9 mouse cellular contexts compared by ENCODE assay signal in the genomic region with DNA sequence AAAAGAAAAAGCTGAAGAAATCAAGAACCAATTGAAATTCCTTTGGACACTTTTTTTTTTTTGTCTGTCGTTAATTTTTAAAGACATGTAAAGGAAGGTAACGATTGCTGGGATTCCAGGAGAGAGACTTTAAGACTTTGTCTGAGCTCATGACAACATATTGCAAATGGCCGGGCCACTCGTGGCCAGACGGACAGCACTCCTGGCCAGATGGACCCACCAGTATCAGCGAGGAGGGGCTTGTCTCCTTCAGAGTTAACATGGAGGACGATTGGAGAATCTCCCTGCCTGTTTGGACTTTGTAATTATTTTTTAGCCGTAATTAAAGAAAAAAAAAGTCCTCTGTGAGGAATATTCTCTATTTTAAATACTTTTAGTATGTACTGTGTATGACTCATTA. TPM values are rescaled to one million over a fixed set of nuclear protein-coding genes. Genes with fewer than 3 reads are reported as not detected.
DNase-seq lines count a peak whose midpoint lies in the region; ATAC-seq and TF ChIP-seq lines count a peak whose summit lies in the region.
"Had no signal": no experiment of that assay in that cellular context is flagged by ENCODE, and none has a peak within 500 bp of the region (broad histone marks: within the 10 kb centered on the region; RNA-seq: fewer than 3 reads in every experiment).

No protein-coding gene starts in this region.

- no peak for ATAC-seq in kidney, embryonic 16.5 days (ENCODE audit: low FRiP score, low TSS enrichment)
- no peak for ATAC-seq in embryonic facial prominence, embryonic 14.5 days (ENCODE audit: low read depth)
- no peak for ATAC-seq in hindbrain, postnatal 0 days
- no peak for ATAC-seq in neural tube, embryonic 14.5 days (ENCODE audit: low read depth)

- H3K27ac ChIP-seq in kidney, embryonic 16.5 days (ENCODE audit: low read length) = no peak overlapping the region
- 0 out of 2 replicates have a peak overlapping the region, but pooled peaks have one; percentile 52 for H3K27ac ChIP-seq in embryonic facial prominence, embryonic 14.5 days (replicated peaks; ENCODE audit: low read depth, low read length)
- H3K27ac ChIP-seq in hindbrain, postnatal 0 days = no peak overlapping the region
- no peak overlapping the region for H3K27ac ChIP-seq in neural tube, embryonic 14.5 days (ENCODE audit: low read depth, low read length)

- H3K4me3 ChIP-seq in kidney, embryonic 16.5 days (ENCODE audit: low read length) = peak overlapping the region; percentile 77
- peak overlapping the region; percentile 73 for H3K4me3 ChIP-seq in embryonic facial prominence, embryonic 14.5 days (ENCODE audit: low read depth, low read length)
- peak overlapping the region; percentile 70 for H3K4me3 ChIP-seq in hindbrain, postnatal 0 days (ENCODE audit: low read length)
- H3K4me3 ChIP-seq in neural tube, embryonic 14.5 days (ENCODE audit: low read depth, low read length) = peak overlapping the region; percentile 60

- WGBS in kidney, embryonic 16.5 days = 40% methylated on average over 8 of the region's 8 CpGs
- WGBS in embryonic facial prominence, embryonic 14.5 days = 21% methylated on average over 8 of the region's 8 CpGs
- 12% methylated on average over 8 of the region's 8 CpGs for WGBS in hindbrain, postnatal 0 days
- 9% methylated on average over 8 of the region's 8 CpGs for WGBS in neural tube, embryonic 14.5 days

- no peak for DNase-seq in kidney, postnatal 10 days
- no peak for DNase-seq in embryonic facial prominence, embryonic 14.5 days (ENCODE audit: low spot score)
- DNase-seq in hindbrain, postnatal 0 days (ENCODE audit: low spot score) = peak; percentile 69
- DNase-seq in thymus, postnatal 4 days = no peak
- no peak for DNase-seq in thymus, postnatal 25 days
- DNase-seq in yolk sac, embryonic 10.5 days (ENCODE audit: low spot score) = no peak

- H3K27me3 ChIP-seq in kidney, embryonic 16.5 days (ENCODE audit: insufficient read depth, low read length) = peaks cover 7% of the 10 kb centered on the region; the same call in 1 of the 2 replicates
- peaks cover 10% of the 10 kb centered on the region for H3K27me3 ChIP-seq in embryonic facial prominence, embryonic 14.5 days (replicated peaks; ENCODE audit: control insufficient read depth, insufficient read depth, low read length)
- no peaks in the 10 kb centered on the region for H3K27me3 ChIP-seq in hindbrain, postnatal 0 days (ENCODE audit: insufficient read depth, low read length)
- H3K27me3 ChIP-seq in neural tube, embryonic 14.5 days (ENCODE audit: control insufficient read depth, insufficient read depth, low read length) = no peaks in the 10 kb centered on the region

- H3K4me1 ChIP-seq in kidney, embryonic 16.5 days (ENCODE audit: insufficient read depth, low read length) = peaks cover 28% of the 10 kb centered on the region
- peaks cover 11% of the 10 kb centered on the region; the same call in 1 of the 2 replicates for H3K4me1 ChIP-seq in embryonic facial prominence, embryonic 14.5 days (ENCODE audit: control insufficient read depth, insufficient read depth, low read length)
- H3K4me1 ChIP-seq in hindbrain, postnatal 0 days (ENCODE audit: insufficient read depth, low read length) = 0 out of 2 replicates have a peak, but pooled peaks cover 6% of the 10 kb centered on the region
- peaks cover 16% of the 10 kb centered on the region for H3K4me1 ChIP-seq in neural tube, embryonic 14.5 days (ENCODE audit: control insufficient read depth, insufficient read depth, low read length)

- TF ChIP-seq CTCF in hindbrain, postnatal 0 days (IDR thresholded peaks at IDR 0.05; ENCODE audit: low read depth) = no peak

- peak overlapping the region; percentile 95 for H3K4me2 ChIP-seq in kidney, embryonic 16.5 days (replicated peaks; ENCODE audit: low read depth, low read length)
- H3K4me2 ChIP-seq in embryonic facial prominence, embryonic 14.5 days (ENCODE audit: low read depth, low read length) = peak overlapping the region; percentile 81
- H3K4me2 ChIP-seq in hindbrain, postnatal 0 days (ENCODE audit: low read depth, low read length) = peak overlapping the region; percentile 94
- H3K4me2 ChIP-seq in neural tube, embryonic 14.5 days (ENCODE audit: low read depth, low read length) = peak overlapping the region; percentile 93

- H3K9me3 ChIP-seq in kidney, embryonic 16.5 days (ENCODE audit: low read length) = no peaks in the 10 kb centered on the region
- no peaks in the 10 kb centered on the region for H3K9me3 ChIP-seq in embryonic facial prominence, embryonic 14.5 days (ENCODE audit: control insufficient read depth, low read length)
- no peaks in the 10 kb centered on the region for H3K9me3 ChIP-seq in hindbrain, postnatal 0 days (ENCODE audit: low read length)
- H3K9me3 ChIP-seq in neural tube, embryonic 14.5 days (ENCODE audit: control insufficient read depth, low read length) = no peaks in the 10 kb centered on the region

- H3K9ac ChIP-seq in kidney, embryonic 16.5 days (replicated peaks; ENCODE audit: low read length) = no peak overlapping the region
- H3K9ac ChIP-seq in embryonic facial prominence, embryonic 14.5 days (ENCODE audit: low read depth, low read length) = peak overlapping the region; percentile 85
- peak overlapping the region; percentile 72; the same call in 1 of the 2 replicates for H3K9ac ChIP-seq in hindbrain, postnatal 0 days (replicated peaks; ENCODE audit: low read length)
- peak overlapping the region; percentile 68; the same call in 1 of the 2 replicates for H3K9ac ChIP-seq in neural tube, embryonic 14.5 days (replicated peaks; ENCODE audit: low read depth, low read length)

- H3K36me3 ChIP-seq in kidney, embryonic 16.5 days (ENCODE audit: insufficient read depth, low read length) = no peaks in the 10 kb centered on the region
- peaks cover 7% of the 10 kb centered on the region; the same call in 1 of the 2 replicates for H3K36me3 ChIP-seq in embryonic facial prominence, embryonic 14.5 days (ENCODE audit: control insufficient read depth, insufficient read depth, low read length)
- no peaks in the 10 kb centered on the region for H3K36me3 ChIP-seq in hindbrain, postnatal 0 days (ENCODE audit: insufficient read depth, low read length)
- H3K36me3 ChIP-seq in neural tube, embryonic 14.5 days (ENCODE audit: control insufficient read depth, insufficient read depth, low read length) = no peaks in the 10 kb centered on the region
- H3K36me3 ChIP-seq: G1E had no signal

RNA-seq across cellular contexts. Expression of gene Sox9, which starts 3.6 kb away (rescaled TPM):
- polyA plus RNA-seq in kidney, embryonic 16.5 days (2015; fragmentation: Nextera tagmentation; extraction: Ambion mirVana) = 28.0 and 31.9 TPM in 2 replicates
- 48.0 and 61.8 TPM in 2 replicates for polyA plus RNA-seq in embryonic facial prominence, embryonic 14.5 days (2014; fragmentation: Nextera tagmentation; extraction: Ambion mirVana)
- total RNA-seq in hindbrain, postnatal 0 days (2014; rRNA removed) = 11.7 and 16.7 TPM in 2 replicates
- polyA plus RNA-seq in hindbrain, postnatal 0 days (2015; fragmentation: Nextera tagmentation; extraction: Ambion mirVana) = 45.5 and 47.9 TPM in 2 replicates
- 34.4 and 39.6 TPM in 2 replicates for polyA plus RNA-seq in neural tube, embryonic 14.5 days (2014; fragmentation: Nextera tagmentation; extraction: Ambion mirVana)
- polyA plus RNA-seq: G1E had no signal
